Mouse (Mus musculus) megakaryocyte progenitor cell, adult 5-6 weeks (primary cell): Measurements from ENCODE around the gene Plcxd2. TPM values are rescaled to one million over a fixed set of nuclear protein-coding genes. Genes with fewer than 3 reads are reported as not detected.
A peak's percentile ranks its signal among the peaks of the same experiment; 100 is the strongest.

ENCODE experiments used
- ATAC-seq: replicated peaks from 2 replicates; pipeline ENCODE4 v1.8.0; 2016; ENCODE audit warnings: mild to moderate bottlenecking, moderate TSS enrichment, inconsistent platforms; ENCODE audit not compliant: poor library complexity
- total RNA-seq, 2 experiments: library from RNA; stranded (forward) in 1 of 2; stranded (reverse) in 1 of 2; fragments of 157-497, 149-512 nt in 1 of 2; fragments of 200-1000 nt in 1 of 2; gene quantifications; 2 replicates each; pipeline versions ENCODE4 v1.2.3 to v1.2.4; 2015 to 2017

The Plcxd2 gene
- total RNA-seq (2015) (2.9 and 4.0 TPM in 2 replicates), total RNA-seq (2017) (4.3 and 5.9 TPM in 2 replicates)

- ATAC-seq, result peak; percentile 95
These were observed at the start of gene Plcxd2 for GRCm38 (mm10) chr16:46010153-46010905. Gene Plcxd2, minus strand, starts transcription at chr16:46010218.

- ATAC-seq, result no peak
These were observed 36.9 kb upstream of the Plcxd2 start for GRCm38 (mm10) chr16:46046906-46047305.

- ATAC-seq, result no peak
These were observed 26.2 kb upstream of the Plcxd2 start for GRCm38 (mm10) chr16:46036261-46036660.

GRCm38 (mm10) chr16:46033896-46034295, 23.9 kb upstream of the Plcxd2 start:
- ATAC-seq, result no peak

- ATAC-seq, result no peak
These were observed 13.0 kb upstream of the Plcxd2 start for GRCm38 (mm10) chr16:46022958-46023491.

- ATAC-seq, result peak; percentile 94
These were observed 12.3 kb upstream of the Plcxd2 start for GRCm38 (mm10) chr16:46022189-46022928.

- ATAC-seq, result no peak
These were observed 11.3 kb upstream of the Plcxd2 start for GRCm38 (mm10) chr16:46021302-46021701.

- no peak for ATAC-seq
These were observed 10.4 kb upstream of the Plcxd2 start for GRCm38 (mm10) chr16:46020396-46020795.

GRCm38 (mm10) chr16:46019799-46020198, 9.8 kb upstream of the Plcxd2 start:
- no peak for ATAC-seq

GRCm38 (mm10) chr16:46019359-46019758, 9.3 kb upstream of the Plcxd2 start:
- no peak for ATAC-seq

GRCm38 (mm10) chr16:46011696-46012095, 1.7 kb upstream of the Plcxd2 start:
- no peak for ATAC-seq

GRCm38 (mm10) chr16:46010906-46011220, 845 bp upstream of the Plcxd2 start:
- ATAC-seq, result peak; percentile 23

GRCm38 (mm10) chr16:46009717-46010116, 301 bp downstream of the Plcxd2 start:
- no peak; the same call in 1 of the 2 replicates for ATAC-seq

- ATAC-seq, result no peak
These were observed 1.3 kb downstream of the Plcxd2 start for GRCm38 (mm10) chr16:46008766-46009165.

GRCm38 (mm10) chr16:46008036-46008605, 1.9 kb downstream of the Plcxd2 start:
- ATAC-seq, result no peak

- no peak for ATAC-seq
These were observed 3.8 kb downstream of the Plcxd2 start for GRCm38 (mm10) chr16:46006261-46006660.

- ATAC-seq, result peak; percentile 65
These were observed 8.4 kb downstream of the Plcxd2 start for GRCm38 (mm10) chr16:46001550-46002166.

GRCm38 (mm10) chr16:46000976-46001375, 9.0 kb downstream of the Plcxd2 start:
- ATAC-seq, result no peak

- no peak for ATAC-seq
These were observed 10.4 kb downstream of the Plcxd2 start for GRCm38 (mm10) chr16:45999374-46000191.

- ATAC-seq, result no peak
These were observed 11.8 kb downstream of the Plcxd2 start for GRCm38 (mm10) chr16:45998231-45998630.
